Mouse (Mus musculus): ENCODE measurements at regions not wholly inside any gene's neighbourhood (a gene's known extent, or its start where the extent isn't known, plus 50 kb on each side); places are given as distances from the start of the nearest gene placed in this dataset.

- TF ChIP-seq CTCF (IDR thresholded peaks at IDR 0.05; ENCODE audit: low read depth, low read length) (no peak), POLR2A (IDR thresholded peaks at IDR 0.05; ENCODE audit: extremely low read depth, insufficient read depth, low read length) (no peak)
Observed at GRCm38 (mm10) chr14:99392813-99393212, 94.3 kb downstream of the Klf5 start.
